Mouse (Mus musculus): Measurements from ENCODE around the gene Olfr867. TPM values are rescaled to one million over a fixed set of nuclear protein-coding genes. Genes with fewer than 3 reads are reported as not detected.

Gene Olfr867
- not detected for polyA plus RNA-seq (2021)

- POLR2A ChIA-PET = no interaction called here
Observed at GRCm38 (mm10) chr9:20057462-20057861, at the start of gene Olfr867. Gene Olfr867 (minus strand): TSS chr9:20057562.

DNA sequence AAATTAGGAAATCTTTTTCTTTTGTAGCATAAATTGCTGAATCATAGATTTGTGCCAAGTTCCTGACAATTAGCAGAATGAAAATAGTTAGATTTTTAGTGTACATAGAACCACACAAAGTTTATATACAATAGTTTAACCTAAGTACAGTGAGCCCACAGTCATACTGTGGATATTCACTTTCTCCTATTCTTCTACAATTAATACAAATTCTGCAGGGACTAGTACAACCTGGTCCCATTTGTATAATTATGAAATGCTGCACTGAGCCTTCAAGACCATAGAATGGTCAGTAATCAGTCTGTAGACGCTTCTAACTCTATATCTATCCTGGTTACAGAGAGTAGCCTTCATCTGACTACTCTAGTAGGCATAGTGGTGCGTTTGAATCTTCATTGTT is 41.0 kb upstream of the Olfr867 start, which contains the start of gene Olfr868:
Olfr868 (plus strand) TSS at position 301 of the 400 bp plus-strand sequence.
- POLR2A ChIA-PET = no interaction called here
- DNase-seq (ENCODE audit: low read depth, low spot score) = no peak
- CTCF ChIA-PET = no interaction called here
- H3K27me3 ChIP-seq = peaks cover 9% of the 10 kb centered on the region
- no peak for ATAC-seq
- no peak for TF ChIP-seq CTCF (IDR thresholded peaks at IDR 0.05)
- in situ Hi-C loops (cut with MboI; ENCODE audit: low pct_unique_long_range_greater_than_20kb) = no loop called here

More at GRCm38 (mm10) chr9:20057462-20057861, at the start of gene Olfr867:
- DNase-seq (ENCODE audit: low read depth, low spot score) (no peak), ATAC-seq (no peak)
- in situ Hi-C loops (cut with MboI; ENCODE audit: low pct_unique_long_range_greater_than_20kb) = no loop called here
- no peak for TF ChIP-seq CTCF (IDR thresholded peaks at IDR 0.05)
- H3K27me3 ChIP-seq = peaks cover 13% of the 10 kb centered on the region
- CTCF ChIA-PET = no interaction called here

DNA sequence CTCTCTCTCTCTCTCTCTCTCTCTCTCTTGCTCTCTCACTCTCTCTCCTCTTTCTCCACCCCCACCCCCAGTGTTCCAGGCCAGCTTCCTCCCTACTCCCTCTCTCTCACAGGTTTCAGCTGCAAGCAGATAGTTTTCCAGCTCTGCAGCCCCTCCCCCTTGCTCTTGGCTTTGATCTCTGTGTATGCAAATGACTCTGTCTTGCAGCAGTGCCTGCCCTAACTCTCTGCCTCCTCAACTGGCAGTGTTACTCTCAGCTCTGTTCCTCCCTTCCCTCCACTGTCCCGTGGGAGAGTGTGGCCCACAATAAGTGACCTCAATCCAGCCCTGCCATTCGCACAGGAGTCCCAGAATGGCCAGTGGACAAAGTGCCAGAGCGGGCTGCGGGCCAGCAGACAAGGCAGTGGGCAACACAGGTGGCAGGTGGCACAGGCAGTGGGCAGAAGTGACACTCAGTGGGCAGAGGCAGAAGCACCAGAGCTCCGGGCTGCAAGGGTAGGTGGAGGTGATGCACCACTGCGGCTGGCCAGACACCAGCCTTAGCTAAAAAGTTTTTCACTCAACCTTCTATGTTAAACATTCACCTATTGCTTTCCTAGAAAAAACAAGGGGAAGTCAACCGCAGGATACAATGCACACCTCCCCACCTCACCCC is 16.3 kb upstream of the Olfr867 start:
- in situ Hi-C loops (cut with MboI; ENCODE audit: low pct_unique_long_range_greater_than_20kb) = no loop called here
- DNase-seq (ENCODE audit: low read depth, low spot score) = no peak
- POLR2A ChIA-PET = no interaction called here
- CTCF ChIA-PET = no interaction called here
- no peak for TF ChIP-seq CTCF (IDR thresholded peaks at IDR 0.05)
- no peaks in the 10 kb centered on the region for H3K27me3 ChIP-seq
- peak; percentile 39 for ATAC-seq

DNA sequence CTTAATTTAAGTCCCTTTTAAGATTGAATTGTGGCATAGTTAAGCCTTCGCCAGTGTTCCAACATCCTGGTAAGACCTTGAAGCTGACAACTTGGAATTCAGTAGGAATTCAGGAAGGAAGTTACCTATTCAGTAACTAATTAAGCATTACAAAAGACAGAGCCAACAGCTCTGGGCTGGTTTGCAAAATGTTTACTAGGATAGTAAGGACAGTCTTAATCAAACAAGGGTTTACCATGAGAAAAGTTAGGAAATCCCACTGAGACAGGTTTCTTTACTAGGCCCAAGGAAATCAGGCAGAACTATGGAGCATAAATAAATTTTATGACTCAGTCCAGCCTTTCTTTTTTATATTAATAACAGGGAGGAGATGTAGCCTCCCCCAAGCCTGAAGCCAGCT is 13.9 kb upstream of the Olfr867 start:
- ATAC-seq = no peak
- POLR2A ChIA-PET = no interaction called here
- no peak for TF ChIP-seq CTCF (IDR thresholded peaks at IDR 0.05)
- in situ Hi-C loops (cut with MboI; ENCODE audit: low pct_unique_long_range_greater_than_20kb) = no loop called here
- H3K27me3 ChIP-seq = no peaks in the 10 kb centered on the region
- CTCF ChIA-PET = no interaction called here
- no peak for DNase-seq (ENCODE audit: low read depth, low spot score)

DNA sequence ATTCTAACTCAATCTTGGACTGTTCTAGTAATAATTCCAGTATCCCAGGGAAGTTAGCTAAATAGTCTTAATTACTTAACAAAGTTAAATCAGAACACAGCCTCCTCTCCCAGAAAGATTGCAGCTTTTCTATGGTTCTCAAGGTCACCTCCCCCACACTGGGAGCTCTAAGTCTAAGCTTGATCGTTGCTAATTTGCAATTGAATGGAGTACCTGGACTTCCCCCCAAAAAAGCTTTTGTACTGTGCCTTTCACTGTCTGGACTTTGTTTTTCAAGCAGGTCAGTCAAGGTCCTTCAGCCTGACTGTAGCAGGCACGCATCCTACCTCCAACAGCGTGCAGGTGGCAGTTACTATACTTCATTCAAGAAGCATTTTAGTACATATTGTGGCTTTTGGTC is 12.9 kb upstream of the Olfr867 start:
- DNase-seq (ENCODE audit: low read depth, low spot score) (no peak), ATAC-seq (no peak)
- ChIA-PET POLR2A (no interaction called here), CTCF (no interaction called here)
- H3K27me3 ChIP-seq = no peaks in the 10 kb centered on the region
- TF ChIP-seq CTCF (IDR thresholded peaks at IDR 0.05) = no peak
- in situ Hi-C loops (cut with MboI; ENCODE audit: low pct_unique_long_range_greater_than_20kb) = no loop called here

DNA sequence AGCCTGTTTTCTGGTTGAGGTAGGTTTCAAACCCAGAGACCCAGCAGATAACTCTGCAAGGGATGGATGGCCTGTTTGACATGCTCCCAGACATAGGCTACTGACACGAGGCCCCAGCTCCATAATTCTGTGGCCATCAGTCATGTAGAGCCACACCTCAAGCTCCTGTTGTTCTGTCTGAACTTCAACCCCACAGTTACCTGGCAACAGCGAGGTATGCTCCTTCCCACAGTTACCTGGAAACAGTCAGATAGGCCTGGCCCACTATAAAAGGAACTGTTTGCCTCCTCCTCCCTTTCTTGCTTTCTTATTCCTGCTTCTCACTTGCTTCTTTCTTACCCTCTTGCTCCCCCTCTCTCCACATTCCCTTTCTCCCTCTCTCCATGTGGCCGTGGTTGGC is 9.4 kb downstream of the Olfr867 start:
- ATAC-seq (no peak), DNase-seq (ENCODE audit: low read depth, low spot score) (no peak)
- peaks cover 5% of the 10 kb centered on the region for H3K27me3 ChIP-seq
- TF ChIP-seq CTCF (IDR thresholded peaks at IDR 0.05) = no peak
- CTCF ChIA-PET = no interaction called here
- in situ Hi-C loops (cut with MboI; ENCODE audit: low pct_unique_long_range_greater_than_20kb) = no loop called here
- POLR2A ChIA-PET = no interaction called here

- no peak for TF ChIP-seq CTCF (IDR thresholded peaks at IDR 0.05)
- ChIA-PET POLR2A (no interaction called here), CTCF (no interaction called here)
- ATAC-seq (no peak), DNase-seq (ENCODE audit: low read depth, low spot score) (no peak)
- in situ Hi-C loops (cut with MboI; ENCODE audit: low pct_unique_long_range_greater_than_20kb) = no loop called here
- H3K27me3 ChIP-seq = peaks cover 14% of the 10 kb centered on the region
Observed at GRCm38 (mm10) chr9:20027935-20028334, 29.4 kb downstream of the Olfr867 start, which contains the start of gene Olfr866. Gene Olfr866 (minus strand): TSS chr9:20028035.

Other genes starting within 250 kb of the Olfr867 start
- gene Olfr860, start 207.8 kb downstream of the Olfr867 start, polyA plus RNA-seq (2021) = not detected
- gene Olfr862, start 169.6 kb downstream of the Olfr867 start, polyA plus RNA-seq (2021) = not detected
- 2.6 TPM for gene Olfr77, start 140.7 kb downstream of the Olfr867 start, polyA plus RNA-seq (2021)
- not detected for gene Olfr866, start 29.5 kb downstream of the Olfr867 start, polyA plus RNA-seq (2021)
- gene Olfr868, start 41.1 kb upstream of the Olfr867 start, polyA plus RNA-seq (2021) = not detected
- gene Olfr869, start 71.4 kb upstream of the Olfr867 start, polyA plus RNA-seq (2021) = not detected
- not detected for gene Olfr870, start 116.5 kb upstream of the Olfr867 start, polyA plus RNA-seq (2021)
- not detected for gene Olfr871, start 154.6 kb upstream of the Olfr867 start, polyA plus RNA-seq (2021)
- not detected for gene Olfr872, start 179.6 kb upstream of the Olfr867 start, polyA plus RNA-seq (2021)
- gene Olfr39, start 224.8 kb upstream of the Olfr867 start, polyA plus RNA-seq (2021) = not detected
- gene Olfr873, start 241.0 kb upstream of the Olfr867 start, polyA plus RNA-seq (2021) = not detected